Mouse (Mus musculus): ENCODE data around the gene Clstn2. TPM values are rescaled to one million over a fixed set of nuclear protein-coding genes. Genes with fewer than 3 reads are reported as not detected.
A peak's percentile ranks its signal among the peaks of the same experiment; 100 is the strongest.

Gene Clstn2
- total RNA-seq, 2 experiments from 2014 or later = 0.72 to 0.97 TPM

DNA sequence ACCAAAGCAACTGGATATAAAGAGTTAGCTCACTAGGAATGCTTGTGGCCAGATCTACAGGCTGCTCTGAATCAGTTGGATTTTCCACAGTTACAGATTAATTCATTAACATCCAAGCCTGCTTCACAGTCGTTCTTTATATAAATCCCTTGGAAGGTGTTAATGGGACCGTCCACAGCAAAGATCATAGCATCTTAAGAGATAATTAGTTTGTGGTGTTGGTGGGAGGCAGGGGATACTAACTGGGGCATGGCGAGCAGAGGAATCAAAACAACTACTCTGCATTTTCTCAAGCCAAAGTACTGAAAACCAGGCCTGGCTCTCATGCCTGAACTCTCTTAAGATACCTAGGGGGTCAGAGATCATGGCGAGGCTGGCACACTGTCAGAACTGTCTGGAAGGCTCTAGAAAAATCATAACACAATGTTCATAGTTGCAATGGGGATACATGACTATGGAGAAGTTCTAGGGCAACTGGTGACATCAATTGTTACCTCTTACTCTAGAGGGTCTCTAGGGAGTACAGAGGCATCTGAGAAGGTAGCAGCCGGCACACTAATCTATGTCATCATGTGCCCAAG, 336.2 kb downstream of the Clstn2 start:
- intact Hi-C loops (cut with DNase I) = no loop called here

DNA sequence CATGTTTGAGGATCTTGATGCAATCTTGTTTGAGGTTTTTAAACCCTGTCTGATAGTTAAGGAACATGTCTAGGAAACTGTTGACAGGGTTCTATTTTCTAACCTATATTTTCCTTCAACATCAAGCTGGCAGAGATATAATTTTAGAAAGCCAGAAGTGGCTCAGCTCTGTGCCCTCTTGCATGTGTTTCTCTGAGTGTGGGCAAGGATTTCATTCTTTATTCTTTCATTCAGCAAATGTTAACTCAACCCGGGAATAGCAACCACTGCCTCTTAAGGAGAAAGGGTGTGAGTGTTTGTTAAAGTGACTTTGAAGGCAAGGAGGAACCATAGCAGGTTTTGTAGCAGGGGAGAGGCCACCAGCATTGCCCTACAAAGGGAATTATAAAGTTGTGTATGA, 337.7 kb downstream of the Clstn2 start:
- intact Hi-C loops (cut with DNase I) = no loop called here
- no peak for DNase-seq

More for the DNA sequence above, 336.2 kb downstream of the Clstn2 start:
- DNase-seq = no peak

DNA sequence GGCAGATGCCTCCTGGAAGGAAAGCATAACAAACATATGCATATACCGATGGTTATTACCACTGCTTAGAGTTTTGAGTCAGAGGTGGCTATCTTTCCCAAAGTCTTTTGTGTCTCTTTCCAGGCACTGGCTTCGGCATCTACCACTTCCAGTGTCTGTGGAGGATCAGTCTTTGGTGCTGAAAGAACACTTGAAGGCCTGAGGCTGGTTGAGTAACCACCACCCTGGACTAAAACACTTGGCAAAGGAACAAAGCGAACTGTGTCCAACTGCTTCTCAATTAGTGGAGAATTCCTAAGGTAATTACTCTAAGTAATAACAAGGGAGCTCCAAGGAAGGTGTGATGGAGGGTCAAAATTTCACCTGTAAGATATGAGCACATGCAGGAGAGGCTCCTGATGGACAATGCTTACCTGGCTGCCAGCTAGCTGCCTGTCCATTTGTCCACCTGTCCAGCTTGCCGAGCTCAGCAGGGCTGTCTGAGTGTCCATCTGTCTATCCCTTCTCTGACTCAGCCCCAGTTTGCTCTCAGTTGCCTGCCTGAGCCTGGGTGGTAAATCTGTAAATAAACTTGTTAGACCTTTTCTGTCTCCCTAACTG, 346.1 kb downstream of the Clstn2 start:
- intact Hi-C loops (cut with DNase I) = no loop called here

DNA sequence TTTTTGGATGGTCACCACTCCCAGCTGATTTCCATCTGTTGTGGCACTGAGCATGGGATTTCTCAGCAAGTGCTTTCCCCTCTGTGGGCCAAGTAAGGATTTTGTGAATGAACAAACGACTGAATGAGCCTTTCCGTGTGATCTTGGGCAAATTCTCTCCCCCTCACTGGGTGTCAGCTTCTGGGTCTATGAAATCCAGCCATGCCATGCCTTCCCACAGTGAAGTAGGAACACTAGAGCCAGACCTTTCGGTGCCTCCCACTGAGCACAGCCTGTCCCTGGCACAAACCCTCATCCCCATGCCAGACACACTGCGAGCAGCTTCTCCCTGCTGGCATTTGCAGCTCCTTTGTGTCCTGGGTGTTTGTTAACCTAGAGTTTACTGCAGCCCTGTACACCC, 347.3 kb downstream of the Clstn2 start:
- peak in 1 of 2 experiments; percentile 4 for DNase-seq
- intact Hi-C loops (cut with DNase I) = no loop called here

More for the DNA sequence above, 346.1 kb downstream of the Clstn2 start:
- DNase-seq = no peak

DNA sequence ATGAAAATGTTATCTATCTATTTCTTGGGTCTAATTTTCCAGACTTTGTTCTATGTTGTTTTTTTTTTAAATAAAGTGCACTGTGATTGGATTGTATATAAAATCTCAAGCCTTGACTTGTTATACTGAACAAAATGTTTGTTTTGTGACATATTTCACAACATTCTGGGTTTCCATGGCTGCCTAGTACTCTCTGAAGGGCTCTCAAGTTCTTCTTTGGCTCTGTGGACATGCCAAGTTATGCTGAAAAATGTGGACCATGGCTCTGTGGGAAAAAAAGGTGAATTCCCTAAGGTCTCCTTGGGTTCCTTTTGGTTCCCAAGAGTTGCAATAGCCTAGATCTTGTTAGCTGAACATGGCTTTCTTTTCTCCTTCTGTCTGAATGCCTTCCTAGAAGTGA, 353.1 kb downstream of the Clstn2 start:
- DNase-seq = no peak
- intact Hi-C loops (cut with DNase I) = no loop called here

DNA sequence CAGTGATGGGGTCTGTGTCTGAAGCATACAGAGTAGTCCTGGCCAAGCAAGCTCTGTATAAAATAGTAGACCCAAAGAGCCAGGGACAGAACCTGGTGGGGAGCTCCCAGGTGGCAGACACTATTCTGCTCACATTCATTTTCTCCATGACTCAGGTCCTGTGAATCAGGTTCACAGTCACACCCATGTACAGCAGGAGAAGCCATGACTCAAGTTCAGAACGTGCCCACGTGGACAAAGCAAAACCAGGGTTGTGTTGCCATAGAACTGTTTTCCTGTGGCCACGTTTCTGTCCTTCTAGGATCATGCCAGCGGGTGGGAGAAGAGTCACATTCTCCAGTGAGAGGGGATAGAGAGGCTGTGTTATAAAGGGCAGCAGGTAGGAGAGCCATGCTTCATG, 353.9 kb downstream of the Clstn2 start:
- intact Hi-C loops (cut with DNase I) = no loop called here
- no peak for DNase-seq

DNA sequence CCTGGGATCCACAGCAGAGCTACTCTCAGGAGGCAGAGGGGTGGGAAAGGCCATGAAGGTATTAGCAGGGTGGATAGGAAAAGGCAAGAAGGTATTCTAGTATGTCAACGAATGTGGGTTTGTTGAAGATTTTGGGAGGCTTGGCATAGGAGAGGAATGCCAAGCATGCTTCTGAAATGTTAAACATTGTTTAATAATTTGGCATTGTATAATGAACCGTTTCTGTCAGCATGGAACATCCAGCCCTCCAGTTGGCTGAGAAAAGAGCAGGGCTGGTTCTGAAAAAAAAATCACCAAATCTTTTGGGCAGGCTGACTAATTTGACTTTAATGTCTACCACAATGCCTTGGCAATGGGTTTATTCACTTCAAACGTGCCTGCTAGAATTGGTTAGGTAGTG, 355.9 kb downstream of the Clstn2 start:
- DNase-seq = no peak
- intact Hi-C loops (cut with DNase I) = no loop called here

DNA sequence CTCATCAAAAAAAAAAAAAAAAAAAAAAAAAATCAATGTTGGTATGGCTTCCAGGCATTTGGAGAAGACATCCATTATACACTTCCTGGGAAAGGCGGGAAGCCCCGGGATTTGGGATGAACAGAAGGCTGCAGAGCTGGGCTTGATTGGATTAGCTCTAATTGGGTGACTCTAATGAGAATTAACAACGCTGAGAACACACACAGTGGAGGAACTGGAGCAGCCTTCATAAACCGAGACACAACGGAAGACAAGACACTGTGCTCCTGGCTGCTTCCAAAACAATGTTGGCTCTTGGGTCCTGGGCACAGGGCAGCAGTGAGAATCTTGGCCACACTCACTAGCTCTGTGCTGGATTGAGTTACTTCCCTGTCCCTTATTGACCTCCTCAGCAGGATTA, 360.3 kb downstream of the Clstn2 start:
- DNase-seq = no peak
- intact Hi-C loops (cut with DNase I) = no loop called here

DNA sequence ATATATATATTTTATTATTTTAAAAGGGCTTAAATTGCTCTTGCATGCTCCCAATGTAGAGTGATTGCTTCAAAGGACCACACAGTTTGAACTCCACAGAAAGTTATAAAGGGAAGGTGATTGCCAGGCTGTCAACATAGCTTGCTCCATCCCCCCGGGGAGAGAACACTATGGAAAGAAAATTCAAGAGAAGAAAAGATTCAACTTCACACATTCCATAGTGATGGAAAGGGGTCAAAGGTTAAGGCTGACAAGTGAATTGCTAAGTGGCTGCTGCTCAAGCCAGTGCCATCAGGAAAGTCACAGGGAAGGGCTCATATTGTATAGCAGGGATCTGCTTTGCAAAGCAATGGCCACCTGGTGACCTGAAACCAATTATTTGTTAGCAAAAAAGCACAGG, 360.8 kb downstream of the Clstn2 start:
- no peak for DNase-seq
- intact Hi-C loops (cut with DNase I) = no loop called here

DNA sequence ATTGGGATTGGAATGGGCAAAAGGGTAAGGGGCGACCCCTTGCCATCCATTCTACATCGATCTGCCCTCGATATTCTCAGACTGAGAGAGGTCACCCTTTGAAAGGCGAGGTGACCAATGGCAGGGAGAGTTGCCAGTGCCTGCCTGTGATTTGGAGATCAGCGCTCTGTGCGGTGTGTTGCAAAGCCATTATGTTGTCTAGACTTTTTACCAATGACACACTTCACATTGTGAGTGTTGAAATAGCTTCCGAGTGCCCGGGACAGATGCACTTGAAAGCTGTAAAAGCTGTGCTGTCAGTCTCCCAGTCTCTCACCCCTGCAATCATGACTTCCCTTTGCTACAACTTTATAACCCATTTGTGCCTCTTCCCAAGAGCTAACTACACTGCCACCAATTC, 362.3 kb downstream of the Clstn2 start:
- intact Hi-C loops (cut with DNase I) = no loop called here
- DNase-seq = no peak

DNA sequence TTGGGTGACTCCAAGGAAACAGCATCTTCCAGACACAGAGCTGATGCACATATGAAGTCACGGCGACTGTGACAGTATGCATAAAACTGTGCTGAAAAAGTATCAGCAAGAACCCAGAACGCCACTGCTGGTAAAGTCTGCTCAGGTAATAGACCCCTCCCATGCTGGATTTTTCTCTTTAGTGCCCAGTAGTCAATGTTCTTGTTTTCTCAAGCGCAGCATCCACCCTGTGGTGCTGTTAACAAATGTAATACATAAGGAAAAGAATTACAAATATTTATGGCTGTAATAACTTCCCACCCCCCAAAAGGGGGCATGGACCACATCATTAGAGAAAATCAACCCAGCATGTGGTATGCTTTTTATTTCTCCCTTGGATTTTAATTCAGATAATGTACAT, 372.0 kb downstream of the Clstn2 start:
- DNase-seq = no peak

DNA sequence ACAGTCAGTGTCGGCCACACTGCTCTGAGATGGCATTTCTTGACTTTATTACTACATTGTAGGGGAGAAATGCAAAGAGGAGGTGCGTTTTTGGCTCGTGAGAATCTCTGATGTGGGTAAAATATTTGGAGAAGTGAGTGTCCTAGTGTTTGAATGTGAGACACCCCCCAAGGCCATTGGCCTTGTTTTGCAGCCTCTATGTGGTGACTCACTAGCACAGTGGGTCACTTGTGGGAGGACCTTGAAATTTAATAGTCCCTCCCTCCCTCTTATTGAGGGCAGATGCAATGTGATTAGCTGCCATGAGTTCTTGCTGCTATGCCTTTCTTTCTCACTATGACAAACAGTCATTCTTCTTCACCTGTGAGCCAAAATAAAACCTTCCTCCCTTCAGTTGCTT, 374.2 kb downstream of the Clstn2 start:
- intact Hi-C loops (cut with DNase I) = no loop called here
- DNase-seq = no peak

More for the DNA sequence above, 372.0 kb downstream of the Clstn2 start:
- intact Hi-C loops (cut with DNase I) = no loop called here

DNA sequence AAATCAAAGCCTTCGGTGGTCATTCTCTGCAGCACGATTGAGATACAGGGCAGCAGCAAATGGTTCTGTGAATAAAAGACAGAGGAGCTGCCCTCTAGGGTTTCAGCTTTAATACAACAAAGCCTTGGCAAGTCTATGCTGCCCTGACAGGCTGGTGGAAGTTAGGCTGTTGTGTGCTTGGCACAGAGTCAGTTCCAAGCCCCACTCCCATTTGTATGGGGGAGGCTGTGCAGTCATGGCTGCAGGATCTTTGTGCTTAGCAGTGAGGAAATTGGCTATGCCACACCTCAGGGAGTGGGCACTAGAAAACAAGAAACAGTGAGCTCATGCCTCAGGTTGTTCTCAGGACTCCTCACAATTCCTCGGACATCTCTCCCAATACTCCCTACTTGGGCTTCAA, 384.6 kb downstream of the Clstn2 start:
- intact Hi-C loops (cut with DNase I) = no loop called here
- no peak for DNase-seq

DNA sequence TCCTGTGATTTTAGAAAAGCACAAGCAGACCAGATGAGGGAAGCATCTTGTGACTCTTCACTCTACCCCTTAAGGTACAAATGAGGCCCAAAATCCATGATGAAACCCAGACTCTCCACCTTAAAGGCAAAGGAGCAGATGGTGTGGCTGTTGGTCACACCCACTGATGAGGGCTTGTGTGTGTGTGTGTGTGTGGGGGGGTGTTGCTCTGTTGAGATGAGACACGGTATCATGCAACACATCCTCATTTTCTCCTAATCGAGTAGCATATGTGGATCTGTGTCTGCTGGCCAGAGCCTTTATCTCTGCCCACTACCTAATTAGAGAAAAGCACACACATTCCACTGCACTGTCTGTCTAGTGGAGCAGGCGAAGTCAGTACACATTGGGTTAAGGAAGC, 387.2 kb downstream of the Clstn2 start:
- intact Hi-C loops (cut with DNase I) = no loop called here
- DNase-seq = no peak

DNA sequence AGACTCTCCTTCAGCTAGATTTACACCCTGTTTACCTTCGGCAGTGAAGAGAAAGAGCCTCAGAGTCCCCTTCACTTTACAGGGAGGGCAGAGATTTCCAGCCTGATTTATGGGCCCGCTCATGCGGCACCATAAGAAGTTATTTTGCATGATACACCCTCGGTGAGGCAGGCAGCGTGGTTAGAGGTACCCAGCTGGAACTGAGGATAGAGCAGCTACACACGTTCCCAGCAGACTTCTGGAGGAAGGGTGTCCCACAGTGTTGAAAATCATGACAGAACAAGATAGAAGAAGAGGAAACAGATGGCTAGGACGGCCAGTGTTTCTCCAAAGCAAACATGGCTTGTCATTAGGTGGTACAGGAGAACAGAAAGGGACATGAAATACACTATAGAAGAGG, 390.6 kb downstream of the Clstn2 start:
- no peak for DNase-seq
- intact Hi-C loops (cut with DNase I) = no loop called here

DNA sequence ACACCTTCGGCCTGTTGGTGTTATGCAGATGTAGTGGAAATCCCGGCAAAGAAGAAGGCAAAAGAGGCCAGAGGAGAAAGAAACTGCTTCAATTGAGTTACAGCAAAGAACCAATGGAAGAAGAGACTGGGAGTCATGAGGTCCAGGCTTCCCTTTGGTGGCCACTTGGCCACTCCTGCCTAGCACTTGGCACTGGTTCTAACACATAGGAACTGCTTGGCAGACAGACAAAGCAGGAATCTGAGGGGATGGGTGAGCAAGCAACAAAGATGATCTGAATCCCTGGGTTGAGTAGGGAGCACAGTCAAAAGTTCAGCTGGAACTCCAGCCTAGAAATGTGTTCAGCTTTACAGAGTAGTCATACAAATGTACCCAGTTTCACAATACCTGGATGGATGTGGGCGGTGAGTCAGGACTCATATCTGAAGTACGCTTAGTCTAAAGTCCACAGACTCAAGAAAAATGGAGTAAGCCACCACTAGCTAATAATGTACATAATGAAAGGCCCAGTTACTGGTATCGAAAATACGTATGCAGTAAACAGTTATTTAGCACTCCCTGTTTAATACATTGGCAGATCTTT, 392.9 kb downstream of the Clstn2 start:
- intact Hi-C loops (cut with DNase I) = no loop called here
- DNase-seq = no peak

DNA sequence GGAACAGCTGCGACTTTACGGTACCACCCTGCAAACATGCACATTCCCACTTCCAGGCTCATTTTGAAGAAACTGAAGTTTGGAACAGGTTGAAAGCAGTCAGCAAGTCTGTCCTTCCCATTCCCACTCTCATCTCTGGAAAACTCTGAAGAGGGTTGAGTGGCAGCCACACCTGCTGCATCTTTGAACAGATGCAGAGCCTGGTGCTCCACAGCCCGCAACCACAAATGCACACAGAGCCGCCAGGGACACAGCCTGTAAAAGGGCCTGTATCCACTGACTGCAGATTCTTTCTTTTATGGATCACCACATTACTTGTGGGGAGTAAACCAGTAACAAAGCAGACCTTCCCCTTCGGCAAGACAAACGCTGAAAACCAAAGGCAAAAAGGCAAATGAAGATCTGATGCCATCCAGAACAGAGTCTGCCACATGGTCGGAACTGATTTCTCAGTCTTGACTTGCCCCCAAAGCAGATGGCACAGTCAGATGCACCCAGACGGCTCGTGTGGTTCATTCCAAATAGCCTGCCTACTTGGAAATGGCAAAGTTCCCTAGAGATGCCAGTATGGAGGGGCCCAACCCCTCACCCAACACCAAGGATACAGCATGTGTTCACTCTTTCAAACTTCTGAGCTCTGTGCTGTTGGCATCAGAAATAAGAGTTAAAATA, 394.2 kb downstream of the Clstn2 start:
- intact Hi-C loops (cut with DNase I) = no loop called here
- no peak for DNase-seq

DNA sequence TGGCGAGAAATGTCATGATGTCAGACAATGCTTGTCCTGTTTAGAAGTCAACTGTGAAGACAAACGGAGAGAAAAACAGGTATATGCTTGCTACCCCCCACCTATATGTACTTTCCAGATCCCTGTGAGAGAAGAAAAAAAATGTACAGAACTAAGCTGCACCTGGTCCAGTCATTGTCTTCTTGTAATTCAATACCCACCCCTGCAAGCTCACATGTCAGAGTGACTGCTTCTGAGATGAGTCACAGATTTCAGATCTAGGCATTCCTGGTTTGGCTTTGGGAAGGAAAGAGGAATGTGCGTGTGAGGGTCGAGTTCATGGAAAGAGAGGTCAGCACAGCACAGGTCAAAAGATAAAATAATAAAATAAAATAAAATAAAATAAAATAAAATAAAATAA, 397.6 kb downstream of the Clstn2 start:
- intact Hi-C loops (cut with DNase I) = no loop called here
- DNase-seq = no peak

DNA sequence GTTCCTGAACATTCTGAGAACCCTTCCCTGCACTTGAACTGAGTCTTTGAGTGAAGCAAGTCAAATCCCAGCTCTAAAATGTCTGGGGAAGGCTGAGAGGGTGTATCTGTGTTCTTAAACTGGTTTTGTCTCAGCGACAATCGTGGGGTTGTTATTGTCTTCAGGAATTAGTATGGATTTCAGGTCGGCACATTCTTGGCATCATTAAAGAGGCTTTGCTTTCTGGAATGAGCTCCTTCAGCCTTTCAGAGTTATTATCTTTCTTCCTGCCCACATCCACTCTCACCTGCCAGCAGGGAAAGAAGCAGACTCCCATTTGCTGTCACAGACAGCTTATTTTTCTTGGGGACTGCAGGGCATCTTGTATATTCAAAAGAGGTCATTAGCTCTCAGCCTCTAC, 398.1 kb downstream of the Clstn2 start:
- no peak for DNase-seq
- intact Hi-C loops (cut with DNase I) = no loop called here

DNA sequence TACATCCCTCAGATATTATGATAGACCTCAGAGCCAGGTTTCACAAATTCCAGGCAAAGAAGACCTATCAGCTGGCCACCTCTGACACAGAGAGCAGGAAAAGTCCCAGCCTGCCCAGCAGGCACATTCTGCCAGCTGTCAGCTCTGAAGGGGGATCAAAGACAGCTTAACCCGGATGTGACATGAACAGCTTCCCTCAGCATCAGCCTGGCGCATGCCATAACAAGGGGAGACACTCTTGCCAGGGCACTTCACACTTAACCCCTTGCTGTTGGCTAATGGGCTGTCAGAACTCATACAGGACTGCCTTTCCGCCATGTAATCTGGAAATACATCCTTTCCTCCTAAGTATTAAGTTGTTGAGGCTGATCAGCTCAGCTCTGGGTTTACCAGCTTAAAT, 403.8 kb downstream of the Clstn2 start:
- intact Hi-C loops (cut with DNase I) = no loop called here
- DNase-seq = no peak

DNA sequence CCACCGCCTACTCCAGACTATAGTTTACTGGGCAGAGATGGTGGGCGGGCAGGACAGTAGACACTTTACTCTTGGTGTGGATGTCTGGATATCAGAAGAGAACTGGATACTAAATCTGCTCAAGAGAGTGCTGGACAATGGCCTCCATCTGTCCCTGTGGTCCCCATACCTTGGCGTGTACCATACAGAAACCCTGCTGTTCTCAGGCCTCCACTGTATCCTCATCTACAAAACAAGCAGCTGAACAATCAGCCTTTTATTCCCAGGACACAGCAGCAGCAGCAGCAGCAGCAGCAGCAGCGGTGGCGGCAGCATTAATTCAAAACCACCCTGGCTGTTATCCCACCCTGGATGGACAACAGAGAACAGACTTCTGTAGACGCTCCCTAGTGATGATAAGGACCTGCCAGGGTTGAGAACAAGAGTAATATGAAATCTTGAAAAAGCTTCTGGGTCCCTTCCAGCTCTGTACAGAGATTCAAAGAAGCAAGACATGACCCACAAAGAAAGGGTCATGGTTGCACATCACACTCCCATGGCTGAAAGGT, 404.5 kb downstream of the Clstn2 start:
- DNase-seq = no peak
- intact Hi-C loops (cut with DNase I) = no loop called here

DNA sequence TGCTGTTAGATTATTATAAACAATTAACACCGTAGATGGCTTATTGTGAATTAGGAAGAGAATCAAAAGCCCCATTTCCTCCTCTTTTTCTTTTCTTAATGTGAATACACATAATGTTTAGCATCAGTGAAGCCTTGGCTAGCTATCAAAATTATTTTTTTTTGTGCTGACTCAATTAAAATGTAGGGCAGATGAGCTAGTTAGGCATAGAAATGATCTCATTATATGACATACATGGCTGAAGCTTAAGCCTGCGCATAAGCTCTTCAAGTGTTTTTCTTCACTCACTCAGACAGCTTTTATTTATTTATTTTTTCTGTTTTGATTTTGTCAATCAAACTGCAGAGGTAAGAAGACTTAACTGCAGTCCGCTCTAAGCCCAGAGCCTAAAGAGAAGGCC, 405.1 kb downstream of the Clstn2 start:
- DNase-seq = no peak
- intact Hi-C loops (cut with DNase I) = no loop called here

All from gastrocnemius, postnatal 36 days (tissue).